Mouse (Mus musculus): Measurements from ENCODE around the gene Pdzph1. TPM values are rescaled to one million over a fixed set of nuclear protein-coding genes. Genes with fewer than 3 reads are reported as not detected.

Pdzph1 gene
- total RNA-seq, 1 experiment: 0.13 TPM

DNA sequence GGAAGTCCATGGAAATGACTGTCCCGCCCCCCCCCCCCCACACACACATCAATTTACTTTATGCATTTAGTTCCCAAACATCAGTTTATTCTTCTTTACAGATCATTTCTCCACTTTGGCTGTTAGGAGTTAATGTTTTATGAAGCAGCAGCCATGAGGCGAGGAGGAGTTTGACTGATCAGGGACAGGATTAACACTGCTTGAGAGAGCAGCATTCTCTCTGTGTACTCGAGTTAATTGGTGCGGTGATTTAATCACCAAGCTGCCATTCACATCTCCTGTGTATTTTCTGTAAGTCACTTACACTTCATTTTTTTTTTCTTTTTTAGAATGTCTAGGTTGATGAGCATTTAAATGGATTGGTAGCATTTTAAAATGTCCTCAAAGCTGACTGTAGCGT, 32.8 kb upstream of the Pdzph1 start:
- Histone ChIP-seq H3K4me1 (ENCODE audit: control insufficient read depth in 2 of 2, insufficient read depth in 2 of 2, low read length in 2 of 2, poor library complexity in 1 of 2) (no peaks in the 10 kb centered on the region), H3K4me3 (ENCODE audit: insufficient read depth in 1 of 2, low read depth in 1 of 2, low read length in 2 of 2, poor library complexity in 1 of 2, severe bottlenecking in 1 of 2) (no peak overlapping the region), H3K9ac (ENCODE audit: insufficient read depth, low read depth, low read length, poor library complexity, severe bottlenecking) (no peak overlapping the region), H3K36me3 (ENCODE audit: control insufficient read depth, insufficient read depth, low read length, poor library complexity, severe bottlenecking) (no peaks in the 10 kb centered on the region), H3K27ac (ENCODE audit: insufficient read depth, low read depth, low read length, poor library complexity, severe bottlenecking) (no peak overlapping the region), H3K9me3 (ENCODE audit: control insufficient read depth, insufficient read depth, low read depth, low read length) (no peaks in the 10 kb centered on the region)
- no peak for DNase-seq (ENCODE audit: low read depth, low spot score)
- TF ChIP-seq ZC3H11A (IDR thresholded peaks at IDR 0.05; ENCODE audit: borderline replicate concordance, low read depth, low read length) (no peak), ZNF384 (IDR thresholded peaks at IDR 0.05; ENCODE audit: low read depth, low read length) (no peak), HCFC1 (IDR thresholded peaks at IDR 0.05; ENCODE audit: borderline replicate concordance, insufficient read depth, low read length) (no peak), MAFK (IDR thresholded peaks at IDR 0.05; ENCODE audit: insufficient read depth, low read depth, low read length) (no peak), CHD2 (IDR thresholded peaks at IDR 0.05; ENCODE audit: low read depth, low read length) (no peak)
- in situ Hi-C loops (cut with MboI; ENCODE audit: low sequenced_read_pairs in 2 of 2, unreplicated experiment in 2 of 2): no loop called here

DNA sequence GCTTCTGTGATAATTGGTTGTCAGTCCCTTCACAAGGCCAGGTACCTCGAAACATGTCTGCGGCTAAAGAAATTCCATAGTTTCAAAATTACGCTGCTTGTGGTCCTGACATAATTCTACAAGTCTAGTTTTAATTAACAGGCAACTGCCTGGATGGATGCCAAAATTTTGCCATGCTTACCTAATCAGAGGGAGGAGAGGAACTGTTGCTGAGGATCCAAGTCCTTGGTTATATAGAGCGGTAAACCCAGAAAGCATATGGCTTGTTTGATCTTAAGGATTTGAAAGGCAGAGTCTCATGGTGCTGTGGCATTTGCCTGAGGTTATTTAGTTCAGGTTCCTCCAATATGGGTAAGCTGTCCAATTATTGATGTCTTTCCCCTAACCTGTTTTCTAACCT, 27.5 kb upstream of the Pdzph1 start:
- TF ChIP-seq CHD2 (IDR thresholded peaks at IDR 0.05; ENCODE audit: low read depth, low read length) (no peak), HCFC1 (IDR thresholded peaks at IDR 0.05; ENCODE audit: borderline replicate concordance, insufficient read depth, low read length) (no peak), ZC3H11A (IDR thresholded peaks at IDR 0.05; ENCODE audit: borderline replicate concordance, low read depth, low read length) (no peak), ZNF384 (IDR thresholded peaks at IDR 0.05; ENCODE audit: low read depth, low read length) (no peak), MAFK (IDR thresholded peaks at IDR 0.05; ENCODE audit: insufficient read depth, low read depth, low read length) (no peak)
- no peaks in the 10 kb centered on the region for H3K36me3 ChIP-seq (ENCODE audit: control insufficient read depth, insufficient read depth, low read length, poor library complexity, severe bottlenecking)
- no peak overlapping the region for H3K9ac ChIP-seq (ENCODE audit: insufficient read depth, low read depth, low read length, poor library complexity, severe bottlenecking)
- H3K27ac ChIP-seq (ENCODE audit: insufficient read depth, low read depth, low read length, poor library complexity, severe bottlenecking): no peak overlapping the region
- no peaks in the 10 kb centered on the region for H3K4me1 ChIP-seq (ENCODE audit: control insufficient read depth in 2 of 2, insufficient read depth in 2 of 2, low read length in 2 of 2, poor library complexity in 1 of 2)
- in situ Hi-C loops (cut with MboI; ENCODE audit: low sequenced_read_pairs in 2 of 2, unreplicated experiment in 2 of 2): no loop called here
- DNase-seq (ENCODE audit: low read depth, low spot score): no peak
- no peak overlapping the region for H3K4me3 ChIP-seq (ENCODE audit: insufficient read depth in 1 of 2, low read depth in 1 of 2, low read length in 2 of 2, poor library complexity in 1 of 2, severe bottlenecking in 1 of 2)
- H3K9me3 ChIP-seq (ENCODE audit: control insufficient read depth, insufficient read depth, low read depth, low read length): no peaks in the 10 kb centered on the region

DNA sequence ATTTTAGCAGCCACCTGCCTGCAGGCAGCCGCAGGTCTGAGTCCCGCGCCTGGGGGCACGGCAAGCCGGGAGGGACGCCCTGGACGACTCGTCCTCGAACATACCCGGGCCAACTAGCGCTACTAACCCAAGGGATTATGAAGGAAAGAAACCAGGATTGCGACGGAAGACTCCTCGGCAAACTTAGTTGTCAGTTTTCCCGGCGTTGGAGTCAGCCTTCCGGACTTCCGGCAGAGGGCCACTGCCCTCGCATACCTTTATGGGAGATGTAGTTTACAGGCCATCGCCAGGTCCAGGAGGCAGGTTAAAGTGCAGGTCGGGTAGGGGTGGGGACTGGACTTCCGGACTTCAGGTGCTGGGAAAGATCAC, 21.9 kb upstream of the Pdzph1 start, which contains the start of gene Nudt12:
Gene Nudt12, minus strand, starts transcription at position 282 of the 369 bp plus-strand sequence.
- Histone ChIP-seq H3K4me1 (ENCODE audit: control insufficient read depth in 2 of 2, insufficient read depth in 2 of 2, low read length in 2 of 2, poor library complexity in 1 of 2) (0 out of 4 replicates have a peak, but pooled peaks cover 0 to 2% of the 10 kb centered on the region in 2 experiments), H3K27ac (ENCODE audit: insufficient read depth, low read depth, low read length, poor library complexity, severe bottlenecking) (no peak within 1 kb of the TSS), H3K9me3 (ENCODE audit: control insufficient read depth, insufficient read depth, low read depth, low read length) (no peaks in the 10 kb centered on the region), H3K4me3 (ENCODE audit: insufficient read depth in 1 of 2, low read depth in 1 of 2, low read length in 2 of 2, poor library complexity in 1 of 2, severe bottlenecking in 1 of 2) (peak within 1 kb of the TSS; percentile 68 to 81), H3K9ac (ENCODE audit: insufficient read depth, low read depth, low read length, poor library complexity, severe bottlenecking) (peak within 1 kb of the TSS; percentile 58; the same call in 1 of the 2 replicates), H3K36me3 (ENCODE audit: control insufficient read depth, insufficient read depth, low read length, poor library complexity, severe bottlenecking) (no peaks in the 10 kb centered on the region)
- in situ Hi-C loops (cut with MboI; ENCODE audit: low sequenced_read_pairs in 2 of 2, unreplicated experiment in 2 of 2): no loop called here
- no peak for TF ChIP-seq ZC3H11A (IDR thresholded peaks at IDR 0.05; ENCODE audit: borderline replicate concordance, low read depth, low read length)
- peak; percentile 89 for TF ChIP-seq HCFC1 (IDR thresholded peaks at IDR 0.05; ENCODE audit: borderline replicate concordance, insufficient read depth, low read length)
- peak; percentile 7 for DNase-seq (ENCODE audit: low read depth, low spot score)

DNA sequence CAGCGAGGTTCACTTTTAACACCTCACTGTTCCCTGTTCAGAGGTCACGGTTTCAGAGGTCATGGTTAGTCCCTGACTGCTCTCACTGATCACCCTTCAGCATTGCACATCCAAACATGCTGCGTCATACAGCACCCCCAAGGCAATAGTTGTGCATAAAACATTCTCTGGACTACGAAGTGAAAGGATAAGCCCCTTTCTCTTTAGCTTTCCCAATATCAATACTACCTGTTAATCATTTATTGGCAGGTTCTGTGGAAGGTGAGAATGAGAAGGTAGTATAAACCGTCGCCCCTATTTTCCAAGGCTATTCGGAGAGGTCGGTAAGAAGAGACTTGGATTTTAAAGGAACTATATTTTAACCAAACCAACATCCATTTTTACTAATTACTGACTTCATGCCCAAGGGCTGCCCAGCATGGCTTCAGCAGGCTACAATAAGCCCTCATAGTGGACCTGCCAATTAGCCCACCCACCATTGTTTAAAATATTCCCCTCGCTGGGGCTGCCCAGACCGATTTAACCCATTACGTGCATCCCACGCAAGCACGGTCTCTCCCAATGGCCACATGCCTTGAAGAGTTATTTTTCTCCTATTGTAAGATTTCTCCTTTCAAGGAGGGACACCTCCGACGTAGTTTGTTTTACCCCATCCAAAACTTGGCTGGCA, 21.4 kb upstream of the Pdzph1 start:
- TF ChIP-seq ZC3H11A (IDR thresholded peaks at IDR 0.05; ENCODE audit: borderline replicate concordance, low read depth, low read length) (no peak), HCFC1 (IDR thresholded peaks at IDR 0.05; ENCODE audit: borderline replicate concordance, insufficient read depth, low read length) (no peak), CHD2 (IDR thresholded peaks at IDR 0.05; ENCODE audit: low read depth, low read length) (no peak), ZNF384 (IDR thresholded peaks at IDR 0.05; ENCODE audit: low read depth, low read length) (no peak), MAFK (IDR thresholded peaks at IDR 0.05; ENCODE audit: insufficient read depth, low read depth, low read length) (no peak)
- no peak overlapping the region for H3K27ac ChIP-seq (ENCODE audit: insufficient read depth, low read depth, low read length, poor library complexity, severe bottlenecking)
- 0 out of 4 replicates have a peak, but pooled peaks cover 0 to 2% of the 10 kb centered on the region in 2 experiments for H3K4me1 ChIP-seq (ENCODE audit: control insufficient read depth in 2 of 2, insufficient read depth in 2 of 2, low read length in 2 of 2, poor library complexity in 1 of 2)
- H3K4me3 ChIP-seq (ENCODE audit: insufficient read depth in 1 of 2, low read depth in 1 of 2, low read length in 2 of 2, poor library complexity in 1 of 2, severe bottlenecking in 1 of 2): peak overlapping the region; percentile 68 to 81
- H3K36me3 ChIP-seq (ENCODE audit: control insufficient read depth, insufficient read depth, low read length, poor library complexity, severe bottlenecking): no peaks in the 10 kb centered on the region
- H3K9ac ChIP-seq (ENCODE audit: insufficient read depth, low read depth, low read length, poor library complexity, severe bottlenecking): peak overlapping the region; percentile 58; the same call in 1 of the 2 replicates
- DNase-seq (ENCODE audit: low read depth, low spot score): no peak
- in situ Hi-C loops (cut with MboI; ENCODE audit: low sequenced_read_pairs in 2 of 2, unreplicated experiment in 2 of 2): no loop called here
- H3K9me3 ChIP-seq (ENCODE audit: control insufficient read depth, insufficient read depth, low read depth, low read length): no peaks in the 10 kb centered on the region
